Mouse (Mus musculus) limb, embryonic 12.5 days (tissue): ENCODE data around the gene Igfbp6. TPM values are rescaled to one million over a fixed set of nuclear protein-coding genes. Genes with fewer than 3 reads are reported as not detected.
A peak's percentile ranks its signal among the peaks of the same experiment; 100 is the strongest.

Source experiments
- ATAC-seq: fragments of 200-750 bp; cut with Nextera tagmentation; 2 replicates; pipeline ENCODE4 v1.8.0; 2017; ENCODE audit warnings: low read depth, moderate TSS enrichment; ENCODE audit not compliant: insufficient number of reproducible peaks, insufficient read depth, low FRiP score, low TSS enrichment
- H3K27ac ChIP-seq: fragments of 300-500 bp; sonication (generic); 2 replicates; pipeline ENCODE4 v1.5.1; 2016; ENCODE audit warnings: mild to moderate bottlenecking, moderate library complexity
- H3K27me3 ChIP-seq: fragments of 300-500 bp; sonication (generic); 2 replicates; pipeline ENCODE4 v1.6.1; 2016; ENCODE audit warnings: mild to moderate bottlenecking, moderate library complexity
- H3K36me3 ChIP-seq: fragments of 300-500 bp; sonication (generic); 2 replicates; pipeline ENCODE4 v1.6.1; 2016; ENCODE audit warnings: mild to moderate bottlenecking, moderate library complexity
- H3K4me1 ChIP-seq: fragments of 300-500 bp; sonication (generic); replicated peaks from 2 replicates; pipeline ENCODE4 v1.6.1; 2016
- H3K4me2 ChIP-seq: fragments of 300-500 bp; sonication (generic); 2 replicates; pipeline ENCODE4 v1.6.1; 2016; ENCODE audit warnings: mild to moderate bottlenecking, moderate library complexity
- H3K4me3 ChIP-seq: fragments of 300-500 bp; sonication (generic); replicated peaks from 2 replicates; pipeline ENCODE4 v1.5.1; 2016; ENCODE audit warnings: mild to moderate bottlenecking
- H3K9ac ChIP-seq: fragments of 300-500 bp; sonication (generic); replicated peaks from 2 replicates; pipeline ENCODE4 v1.6.1; 2016; ENCODE audit warnings: mild to moderate bottlenecking, moderate library complexity
- H3K9me3 ChIP-seq: fragments of 300-500 bp; sonication (generic); 2 replicates; pipeline ENCODE4 v1.6.1; 2016; ENCODE audit warnings: mild to moderate bottlenecking, moderate library complexity
- WGBS: fragments of 180-500 bp; shearing (Covaris S2); methylation state at CpG from one replicate; pipeline ENCODE4 v1.1.7; 2016; 5-methylcytosine and 5-hydroxymethylcytosine counted together
- polyA plus RNA-seq: library from polyadenylated mRNA; unstranded; fragments of >200 nt; fragmentation: Nextera tagmentation; extraction: Ambion mirVana; gene quantifications from 2 replicates; pipeline ENCODE4 v1.2.1, GENCODE M21; 2016

The Igfbp6 gene
- polyA plus RNA-seq, 1 experiment from 2014 or later, result 1.2 TPM

- H3K9ac ChIP-seq, result no peak overlapping the region
- WGBS, result 64% methylated on average over 3 of the region's 3 CpGs
- H3K27me3 ChIP-seq, result no peaks in the 10 kb centered on the region
- peaks cover 23% of the 10 kb centered on the region for H3K4me1 ChIP-seq
- ATAC-seq, result no peak
- no peaks in the 10 kb centered on the region for H3K9me3 ChIP-seq
- no peaks in the 10 kb centered on the region for H3K36me3 ChIP-seq
- H3K4me3 ChIP-seq, result no peak overlapping the region
- H3K27ac ChIP-seq, result no peak overlapping the region
- H3K4me2 ChIP-seq, result no peak overlapping the region
Observed at GRCm38 (mm10) chr15:102163900-102164693, 19.9 kb downstream of the Igfbp6 start.

DNA sequence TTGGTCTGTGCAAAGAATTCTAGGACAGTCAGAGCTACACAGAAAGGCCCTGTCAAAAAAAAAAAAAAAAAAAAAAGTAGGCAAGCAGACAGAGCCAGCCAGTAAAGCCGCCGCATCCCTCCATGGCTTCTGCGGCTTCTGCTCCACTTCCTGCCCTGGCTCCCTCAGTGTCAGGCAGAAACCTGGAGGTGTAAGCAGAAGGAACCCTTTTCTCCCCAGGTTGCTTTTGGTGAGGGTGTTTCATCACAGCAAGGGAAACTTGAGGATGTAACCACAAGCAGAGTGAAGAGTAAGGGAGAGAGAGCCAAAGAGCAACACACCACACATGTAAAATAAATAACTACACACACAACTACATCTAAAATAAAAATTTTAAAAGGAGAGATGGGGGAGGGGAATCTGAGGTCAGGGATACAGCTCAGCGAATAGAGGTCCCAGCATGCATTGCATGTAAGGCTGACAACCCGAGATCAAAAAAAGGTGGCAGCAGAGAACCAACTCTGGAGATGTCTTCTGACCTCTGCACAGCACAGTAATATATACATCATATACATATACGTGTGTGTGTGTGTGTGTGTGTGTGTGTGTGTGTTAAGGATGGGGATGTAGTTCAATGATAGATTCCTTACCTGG, 21.4 kb downstream of the Igfbp6 start:
- no peak overlapping the region for H3K4me2 ChIP-seq
- WGBS, result 46% methylated on average over 6 of the region's 6 CpGs
- H3K4me1 ChIP-seq, result peaks cover 23% of the 10 kb centered on the region
- H3K9me3 ChIP-seq, result no peaks in the 10 kb centered on the region
- no peaks in the 10 kb centered on the region for H3K27me3 ChIP-seq
- no peak overlapping the region for H3K4me3 ChIP-seq
- H3K36me3 ChIP-seq, result no peaks in the 10 kb centered on the region; the same call in 1 of the 2 replicates
- H3K27ac ChIP-seq, result 0 out of 2 replicates have a peak overlapping the region, but pooled peaks have one; percentile 41
- no peak for ATAC-seq
- no peak overlapping the region for H3K9ac ChIP-seq

GRCm38 (mm10) chr15:102167620-102168021, 23.5 kb downstream of the Igfbp6 start:
- WGBS, result 28% methylated on average over 6 of the region's 6 CpGs
- H3K4me2 ChIP-seq, result 0 out of 2 replicates have a peak overlapping the region, but pooled peaks have one; percentile 6
- no peaks in the 10 kb centered on the region for H3K27me3 ChIP-seq
- H3K9ac ChIP-seq, result no peak overlapping the region
- H3K9me3 ChIP-seq, result no peaks in the 10 kb centered on the region
- no peaks in the 10 kb centered on the region; the same call in 1 of the 2 replicates for H3K36me3 ChIP-seq
- no peak overlapping the region for H3K4me3 ChIP-seq
- peaks cover 23% of the 10 kb centered on the region for H3K4me1 ChIP-seq
- H3K27ac ChIP-seq, result peak overlapping the region; percentile 50
- peak; percentile 69 for ATAC-seq

- WGBS, result 49% methylated on average over 2 of the region's 2 CpGs
Observed at GRCm38 (mm10) chr15:102169064-102169463, 24.9 kb downstream of the Igfbp6 start.

GRCm38 (mm10) chr15:102173581-102173980, 29.4 kb downstream of the Igfbp6 start:
- Histone ChIP-seq H3K9ac (no peak overlapping the region), H3K36me3 (peaks cover 27% of the 10 kb centered on the region; the same call in 1 of the 2 replicates), H3K27me3 (no peaks in the 10 kb centered on the region), H3K4me2 (no peak overlapping the region), H3K4me3 (no peak overlapping the region), H3K27ac (no peak overlapping the region), H3K4me1 (0 out of 2 replicates have a peak, but pooled peaks cover under 1% of the 10 kb centered on the region), H3K9me3 (peaks cover 5% of the 10 kb centered on the region; the same call in 1 of the 2 replicates)
- no peak for ATAC-seq
- WGBS, result 85% methylated on average over 3 of the region's 3 CpGs

More at GRCm38 (mm10) chr15:102169064-102169463, 24.9 kb downstream of the Igfbp6 start:
- H3K27ac ChIP-seq, result no peak overlapping the region
- no peak overlapping the region for H3K9ac ChIP-seq
- H3K4me1 ChIP-seq, result peaks cover 23% of the 10 kb centered on the region
- H3K9me3 ChIP-seq, result no peaks in the 10 kb centered on the region
- H3K27me3 ChIP-seq, result no peaks in the 10 kb centered on the region
- no peak for ATAC-seq
- H3K4me2 ChIP-seq, result no peak overlapping the region
- no peak overlapping the region for H3K4me3 ChIP-seq
- H3K36me3 ChIP-seq, result no peaks in the 10 kb centered on the region; the same call in 1 of the 2 replicates

GRCm38 (mm10) chr15:102175736-102176319, 31.7 kb downstream of the Igfbp6 start:
- peaks cover 5% of the 10 kb centered on the region; the same call in 1 of the 2 replicates for H3K9me3 ChIP-seq
- H3K27me3 ChIP-seq, result no peaks in the 10 kb centered on the region
- no peak overlapping the region for H3K9ac ChIP-seq
- H3K36me3 ChIP-seq, result peaks cover 40% of the 10 kb centered on the region; the same call in 1 of the 2 replicates
- H3K4me3 ChIP-seq, result no peak overlapping the region
- 81% methylated on average over 16 of the region's 16 CpGs for WGBS
- H3K4me1 ChIP-seq, result no peaks in the 10 kb centered on the region
- no peak overlapping the region for H3K4me2 ChIP-seq
- H3K27ac ChIP-seq, result 0 out of 2 replicates have a peak overlapping the region, but pooled peaks have one; percentile 12
- no peak for ATAC-seq

DNA sequence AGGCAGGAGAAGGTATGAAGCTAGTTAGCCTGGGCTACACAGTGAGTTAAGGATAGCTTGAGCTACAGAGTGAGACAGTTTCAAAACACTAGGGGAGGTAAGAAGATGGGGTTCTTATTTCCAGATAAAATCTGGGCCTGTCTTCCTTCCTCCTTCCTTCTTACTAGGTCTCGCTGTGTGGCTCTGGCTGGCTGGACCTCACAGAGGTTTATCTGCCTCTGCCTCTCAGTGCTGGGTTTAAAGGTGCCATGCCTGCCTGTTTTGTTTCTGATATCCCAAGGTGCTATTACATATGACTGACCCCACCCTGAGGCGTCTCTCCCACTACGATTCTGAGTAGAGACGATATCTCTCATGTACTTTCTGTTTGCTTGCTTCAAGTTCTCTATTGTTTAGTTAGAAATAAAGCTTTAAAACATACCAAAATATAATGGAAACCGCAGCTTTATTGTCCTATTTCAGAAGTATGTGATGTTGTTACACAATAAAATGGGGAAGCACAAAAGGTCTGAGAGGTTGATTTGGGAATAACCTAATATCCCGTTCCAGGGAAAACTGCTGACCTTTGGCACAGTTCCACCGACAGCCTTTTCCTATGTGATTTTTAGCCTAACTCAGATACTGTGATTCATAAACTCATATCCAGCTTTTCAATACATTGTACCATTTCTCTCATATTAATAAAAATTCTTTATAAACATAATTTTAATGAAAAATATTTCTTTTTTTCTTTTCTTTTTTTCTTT, 32.6 kb downstream of the Igfbp6 start:
- Histone ChIP-seq H3K4me1 (no peaks in the 10 kb centered on the region), H3K27me3 (no peaks in the 10 kb centered on the region), H3K9ac (no peak overlapping the region), H3K4me3 (no peak overlapping the region), H3K36me3 (peaks cover 40% of the 10 kb centered on the region; the same call in 1 of the 2 replicates), H3K27ac (no peak overlapping the region), H3K4me2 (no peak overlapping the region), H3K9me3 (peaks cover 5% of the 10 kb centered on the region; the same call in 1 of the 2 replicates)
- no peak for ATAC-seq
- WGBS, result 89% methylated on average over 7 of the region's 7 CpGs

GRCm38 (mm10) chr15:102177417-102177816, 33.3 kb downstream of the Igfbp6 start:
- Histone ChIP-seq H3K4me2 (no peak overlapping the region), H3K27ac (no peak overlapping the region), H3K27me3 (no peaks in the 10 kb centered on the region), H3K36me3 (peaks cover 40% of the 10 kb centered on the region; the same call in 1 of the 2 replicates), H3K9ac (no peak overlapping the region), H3K4me1 (no peaks in the 10 kb centered on the region), H3K4me3 (no peak overlapping the region), H3K9me3 (peaks cover 5% of the 10 kb centered on the region; the same call in 1 of the 2 replicates)
- WGBS, result 90% methylated on average over 8 of the region's 8 CpGs
- no peak for ATAC-seq

DNA sequence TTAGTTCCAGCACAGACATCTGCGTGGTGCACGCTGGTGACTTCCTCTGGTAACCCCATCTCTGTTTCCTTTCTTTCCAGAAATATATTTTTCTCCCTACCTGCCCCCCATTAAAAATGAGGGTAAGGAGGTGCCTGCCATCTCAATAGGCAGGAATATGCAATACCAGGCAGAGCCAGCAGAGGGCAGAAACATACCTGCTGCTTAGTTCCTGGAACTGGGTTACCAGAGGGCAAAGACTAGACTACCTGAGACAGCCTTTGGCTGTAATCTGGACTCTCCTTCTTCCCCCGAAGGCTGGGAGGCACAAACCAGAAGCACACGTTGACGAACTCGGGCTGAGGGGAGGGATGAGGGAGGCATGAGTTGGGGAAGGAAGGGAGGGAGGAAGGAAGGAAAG, 34.1 kb downstream of the Igfbp6 start:
- no peak for ATAC-seq

DNA sequence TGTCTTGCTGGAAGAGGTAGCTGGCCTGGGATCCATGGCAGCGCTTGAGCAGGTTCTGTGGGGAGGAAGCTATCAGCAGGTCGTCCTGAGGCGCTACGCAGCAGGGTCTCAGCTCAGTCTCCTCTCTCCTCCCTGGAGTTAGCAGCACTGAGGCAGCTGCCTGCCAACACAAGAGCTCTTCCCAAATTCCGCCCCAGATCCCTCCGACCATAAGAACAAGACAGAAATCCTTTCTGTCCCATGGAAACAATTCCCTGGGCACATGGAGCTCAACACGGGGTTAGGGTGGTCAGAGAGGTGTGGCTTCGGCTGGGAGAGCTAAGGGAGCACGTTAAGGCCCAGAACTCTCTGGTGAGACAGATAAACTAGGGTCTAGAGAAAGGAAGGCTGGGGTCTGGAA, 34.9 kb downstream of the Igfbp6 start:
- WGBS, result 85% methylated on average over 9 of the region's 9 CpGs
- H3K27ac ChIP-seq, result no peak overlapping the region
- H3K4me2 ChIP-seq, result no peak overlapping the region
- no peak for ATAC-seq
- no peak overlapping the region for H3K4me3 ChIP-seq
- peaks cover 5% of the 10 kb centered on the region; the same call in 1 of the 2 replicates for H3K9me3 ChIP-seq
- H3K36me3 ChIP-seq, result peaks cover 55% of the 10 kb centered on the region
- no peaks in the 10 kb centered on the region for H3K4me1 ChIP-seq
- H3K27me3 ChIP-seq, result no peaks in the 10 kb centered on the region
- H3K9ac ChIP-seq, result no peak overlapping the region

More for the DNA sequence above, 34.1 kb downstream of the Igfbp6 start:
- H3K4me1 ChIP-seq, result no peaks in the 10 kb centered on the region
- H3K27ac ChIP-seq, result no peak overlapping the region
- H3K9me3 ChIP-seq, result peaks cover 5% of the 10 kb centered on the region; the same call in 1 of the 2 replicates
- H3K4me3 ChIP-seq, result no peak overlapping the region
- H3K36me3 ChIP-seq, result peaks cover 47% of the 10 kb centered on the region
- no peak overlapping the region for H3K9ac ChIP-seq
- H3K27me3 ChIP-seq, result no peaks in the 10 kb centered on the region
- 12% methylated on average over 6 of the region's 6 CpGs for WGBS
- no peak overlapping the region for H3K4me2 ChIP-seq
